Mouse (Mus musculus) erythroblast, embryonic 14.5 days (primary cell): ENCODE measurements around the gene Slc25a21.

ENCODE experiments used
- GATA1 ChIP-seq: IDR thresholded peaks from 2 replicates; pipeline ENCODE4 v1.6.1; 2012; ENCODE audit warnings: low read length, inconsistent platforms, mixed read lengths
- TAL1 ChIP-seq: IDR thresholded peaks from 3 replicates; pipeline ENCODE4 v1.6.1; 2012; ENCODE audit warnings: low read length, inconsistent platforms, mixed read lengths

DNA sequence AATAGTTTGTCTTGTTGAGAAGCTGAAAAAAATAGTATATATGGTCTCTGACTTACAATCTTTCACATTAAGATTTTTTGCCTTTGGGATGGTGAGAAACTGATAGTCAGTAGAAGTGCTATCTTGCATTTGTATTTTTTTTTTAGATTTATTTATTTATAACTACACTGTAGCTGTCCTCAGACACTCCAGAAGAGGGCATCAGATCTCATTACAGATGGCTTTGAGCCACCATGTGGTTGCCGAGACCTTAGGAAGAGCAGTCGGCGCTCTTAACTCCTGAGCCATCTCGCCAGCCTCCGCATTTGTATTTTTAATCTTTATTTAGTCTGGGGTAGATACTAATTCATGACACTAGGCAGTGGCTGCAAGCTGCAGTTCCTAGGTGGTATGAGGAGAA, 36.1 kb upstream of the Slc25a21 start:
- TF ChIP-seq GATA1 (no peak), TAL1 (no peak)
